Mouse (Mus musculus): ENCODE data around the gene Map4k3. TPM values are rescaled to one million over a fixed set of nuclear protein-coding genes. Genes with fewer than 3 reads are reported as not detected.
A peak's percentile ranks its signal among the peaks of the same experiment; 100 is the strongest.
"Not testable (repeated sequence)": the region's sequence is repeated elsewhere in the genome, so short reads cannot be mapped to it uniquely, and the experiment has no call there.

Gene Map4k3
- polyA plus RNA-seq, 1 experiment from 2014 or later = 31.1 TPM

DNA sequence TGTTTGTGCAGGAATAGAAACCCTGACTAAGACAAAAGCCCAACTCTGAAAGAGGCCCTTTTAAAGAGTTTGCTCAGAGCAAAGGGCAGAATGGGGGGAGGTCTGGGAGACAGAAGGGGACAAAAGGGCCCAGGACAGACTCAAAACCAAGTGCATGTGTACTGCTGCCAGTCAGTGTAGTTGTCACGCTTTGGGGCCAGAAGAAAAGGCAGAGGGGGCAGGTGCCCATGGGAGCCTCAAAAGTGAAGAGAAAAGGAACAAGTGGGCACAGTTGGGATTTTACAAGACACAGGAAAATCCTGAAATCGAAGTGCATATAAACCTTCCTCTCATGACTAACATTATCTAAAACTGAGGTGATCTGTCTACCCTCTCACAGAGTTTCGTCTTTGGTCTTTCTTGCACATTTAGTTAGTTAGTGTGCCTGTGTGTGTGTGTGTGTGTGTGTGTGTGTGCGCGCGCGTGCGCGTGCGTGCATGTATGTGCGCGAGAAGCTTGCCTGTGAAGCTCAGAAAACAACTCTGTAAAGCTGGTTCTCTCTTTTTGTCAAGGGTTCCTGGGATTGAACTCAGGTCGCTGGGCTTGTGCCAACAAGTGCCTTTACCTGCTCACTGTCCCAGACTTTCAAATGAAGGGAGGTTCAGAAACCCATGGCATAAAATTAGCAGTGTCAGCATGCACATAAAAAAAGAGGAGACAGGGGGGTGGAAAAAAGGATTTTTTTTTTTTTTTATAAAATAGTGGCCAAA is 155.9 kb downstream of the Map4k3 start:
- H3K27ac ChIP-seq = no peak overlapping the region
- 92% methylated on average over 13 of the region's 13 CpGs for WGBS
- no peak for ATAC-seq (ENCODE audit: insufficient number of reproducible peaks, low FRiP score, low TSS enrichment, low read depth)
- no peak overlapping the region for H3K4me3 ChIP-seq
- H3K4me1 ChIP-seq = 0 out of 2 replicates have a peak, but pooled peaks cover 2% of the 10 kb centered on the region
- no peaks in the 10 kb centered on the region; the same call in 1 of the 2 replicates for H3K9me3 ChIP-seq
- H3K36me3 ChIP-seq = no peaks in the 10 kb centered on the region
- no peaks in the 10 kb centered on the region for H3K27me3 ChIP-seq
- H3K9ac ChIP-seq = no peak overlapping the region
- no peak overlapping the region for H3K4me2 ChIP-seq

- no peak overlapping the region for H3K27ac ChIP-seq
- H3K4me1 ChIP-seq = no peaks in the 10 kb centered on the region
- no peak overlapping the region for H3K4me2 ChIP-seq
- H3K36me3 ChIP-seq = no peaks in the 10 kb centered on the region
- H3K9me3 ChIP-seq = no peaks in the 10 kb centered on the region; the same call in 1 of the 2 replicates
- 85% methylated on average over 4 of the region's 4 CpGs for WGBS
- H3K27me3 ChIP-seq = no peaks in the 10 kb centered on the region
- no peak for ATAC-seq (ENCODE audit: insufficient number of reproducible peaks, low FRiP score, low TSS enrichment, low read depth)
- H3K4me3 ChIP-seq = no peak overlapping the region
- H3K9ac ChIP-seq = no peak overlapping the region
Measured at GRCm38 (mm10) chr17:80571460-80571859, 156.8 kb downstream of the Map4k3 start.

- 95% methylated on average over 1 of the region's 2 CpGs for WGBS
- not testable (repeated sequence) for H3K9me3 ChIP-seq; H3K9ac ChIP-seq; H3K4me1 ChIP-seq; H3K4me3 ChIP-seq; H3K36me3 ChIP-seq; H3K27me3 ChIP-seq; ATAC-seq (ENCODE audit: insufficient number of reproducible peaks, low FRiP score, low TSS enrichment, low read depth); H3K27ac ChIP-seq; H3K4me2 ChIP-seq
Measured at GRCm38 (mm10) chr17:80569718-80570117, 158.6 kb downstream of the Map4k3 start.

DNA sequence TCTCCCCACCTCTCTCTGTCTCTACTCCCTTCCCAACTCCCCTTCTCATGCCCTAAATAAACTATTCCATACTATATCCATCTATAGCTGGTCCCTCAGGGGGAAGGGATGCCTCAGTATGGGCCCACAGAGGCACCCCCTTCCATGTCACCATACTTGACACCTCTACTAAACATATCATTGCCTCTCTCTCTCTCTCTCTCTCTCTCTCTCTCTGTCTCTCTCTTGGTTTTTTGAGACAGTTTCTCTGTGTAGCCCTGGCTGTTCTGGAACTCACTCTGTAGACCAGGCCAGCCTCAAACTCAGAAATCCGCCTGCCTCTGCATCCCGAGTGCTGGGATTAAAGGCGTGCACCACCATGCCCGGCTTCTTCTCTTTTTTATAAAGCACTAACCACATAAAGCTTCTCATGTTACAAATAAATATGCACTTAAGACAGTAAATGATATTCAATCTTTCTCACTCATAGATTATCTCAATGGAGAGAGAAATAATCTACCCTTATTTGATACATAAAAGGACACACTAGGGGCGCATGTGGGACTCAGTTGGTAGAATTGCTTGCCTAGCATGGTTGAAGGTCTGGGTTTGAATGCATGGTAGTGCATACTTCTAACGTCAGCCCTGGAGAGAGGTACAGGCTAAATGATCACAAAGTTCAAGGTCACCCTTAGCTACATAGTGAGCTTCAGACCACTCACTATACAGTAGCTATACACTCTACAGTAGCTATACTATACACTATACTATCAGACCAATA is 159.3 kb downstream of the Map4k3 start:
- Histone ChIP-seq H3K4me1 (no peaks in the 10 kb centered on the region), H3K27me3 (no peaks in the 10 kb centered on the region), H3K4me3 (no peak overlapping the region), H3K9ac (no peak overlapping the region), H3K36me3 (no peaks in the 10 kb centered on the region), H3K4me2 (no peak overlapping the region), H3K27ac (no peak overlapping the region), H3K9me3 (no peaks in the 10 kb centered on the region; the same call in 1 of the 2 replicates)
- 89% methylated on average over 6 of the region's 6 CpGs for WGBS
- ATAC-seq (ENCODE audit: insufficient number of reproducible peaks, low FRiP score, low TSS enrichment, low read depth) = no peak

GRCm38 (mm10) chr17:80568441-80568840 is 159.8 kb downstream of the Map4k3 start:
- no peaks in the 10 kb centered on the region; the same call in 1 of the 2 replicates for H3K9me3 ChIP-seq
- no peak overlapping the region for H3K9ac ChIP-seq
- no peak overlapping the region for H3K4me3 ChIP-seq
- ATAC-seq (ENCODE audit: insufficient number of reproducible peaks, low FRiP score, low TSS enrichment, low read depth) = no peak
- no peaks in the 10 kb centered on the region for H3K36me3 ChIP-seq
- no peaks in the 10 kb centered on the region for H3K27me3 ChIP-seq
- no peak overlapping the region for H3K4me2 ChIP-seq
- H3K27ac ChIP-seq = no peak overlapping the region
- no peaks in the 10 kb centered on the region for H3K4me1 ChIP-seq
- 85% methylated on average over 2 of the region's 2 CpGs for WGBS

- ATAC-seq (ENCODE audit: insufficient number of reproducible peaks, low FRiP score, low TSS enrichment, low read depth) = no peak
- H3K9me3 ChIP-seq = no peaks in the 10 kb centered on the region; the same call in 1 of the 2 replicates
- no peak overlapping the region for H3K27ac ChIP-seq
- H3K4me2 ChIP-seq = no peak overlapping the region
- 76% methylated on average over 3 of the region's 3 CpGs for WGBS
- H3K27me3 ChIP-seq = no peaks in the 10 kb centered on the region
- H3K36me3 ChIP-seq = no peaks in the 10 kb centered on the region
- no peak overlapping the region for H3K4me3 ChIP-seq
- no peaks in the 10 kb centered on the region for H3K4me1 ChIP-seq
- H3K9ac ChIP-seq = no peak overlapping the region
Measured at GRCm38 (mm10) chr17:80564611-80564924, 163.7 kb downstream of the Map4k3 start.

- not testable (repeated sequence) for H3K4me2 ChIP-seq; H3K4me3 ChIP-seq; H3K4me1 ChIP-seq; H3K27ac ChIP-seq; ATAC-seq (ENCODE audit: insufficient number of reproducible peaks, low FRiP score, low TSS enrichment, low read depth); H3K9me3 ChIP-seq; H3K27me3 ChIP-seq; H3K36me3 ChIP-seq; H3K9ac ChIP-seq
- 94% methylated on average over 27 of the region's 27 CpGs for WGBS
Measured at GRCm38 (mm10) chr17:80563762-80564610, 164.3 kb downstream of the Map4k3 start.

- H3K4me2 ChIP-seq = no peak overlapping the region
- WGBS = 73% methylated on average over 5 of the region's 5 CpGs
- H3K27me3 ChIP-seq = no peaks in the 10 kb centered on the region
- H3K4me3 ChIP-seq = no peak overlapping the region
- no peak overlapping the region for H3K27ac ChIP-seq
- H3K9ac ChIP-seq = no peak overlapping the region
- H3K36me3 ChIP-seq = no peaks in the 10 kb centered on the region
- H3K4me1 ChIP-seq = no peaks in the 10 kb centered on the region
- no peak for ATAC-seq (ENCODE audit: insufficient number of reproducible peaks, low FRiP score, low TSS enrichment, low read depth)
- H3K9me3 ChIP-seq = no peaks in the 10 kb centered on the region; the same call in 1 of the 2 replicates
Measured at GRCm38 (mm10) chr17:80562792-80563191, 165.5 kb downstream of the Map4k3 start.

- ATAC-seq (ENCODE audit: insufficient number of reproducible peaks, low FRiP score, low TSS enrichment, low read depth) = no peak
- 17% methylated on average over 12 of the region's 12 CpGs for WGBS
Measured at GRCm38 (mm10) chr17:80560669-80561401, 167.4 kb downstream of the Map4k3 start.

GRCm38 (mm10) chr17:80559745-80560144 is 168.5 kb downstream of the Map4k3 start:
- H3K9me3 ChIP-seq = no peaks in the 10 kb centered on the region
- H3K27me3 ChIP-seq = no peaks in the 10 kb centered on the region
- no peak overlapping the region for H3K27ac ChIP-seq
- H3K9ac ChIP-seq = no peak overlapping the region
- H3K4me1 ChIP-seq = no peaks in the 10 kb centered on the region
- WGBS = 79% methylated on average over 4 of the region's 4 CpGs
- no peak overlapping the region for H3K4me2 ChIP-seq
- ATAC-seq (ENCODE audit: insufficient number of reproducible peaks, low FRiP score, low TSS enrichment, low read depth) = no peak
- H3K36me3 ChIP-seq = no peaks in the 10 kb centered on the region
- no peak overlapping the region for H3K4me3 ChIP-seq

More at GRCm38 (mm10) chr17:80560669-80561401, 167.4 kb downstream of the Map4k3 start:
- H3K36me3 ChIP-seq = no peaks in the 10 kb centered on the region
- no peaks in the 10 kb centered on the region for H3K27me3 ChIP-seq
- H3K4me3 ChIP-seq = no peak overlapping the region
- peak overlapping the region; percentile 37 for H3K4me2 ChIP-seq
- H3K4me1 ChIP-seq = no peaks in the 10 kb centered on the region
- H3K9ac ChIP-seq = no peak overlapping the region
- no peak overlapping the region for H3K27ac ChIP-seq
- H3K9me3 ChIP-seq = no peaks in the 10 kb centered on the region

DNA sequence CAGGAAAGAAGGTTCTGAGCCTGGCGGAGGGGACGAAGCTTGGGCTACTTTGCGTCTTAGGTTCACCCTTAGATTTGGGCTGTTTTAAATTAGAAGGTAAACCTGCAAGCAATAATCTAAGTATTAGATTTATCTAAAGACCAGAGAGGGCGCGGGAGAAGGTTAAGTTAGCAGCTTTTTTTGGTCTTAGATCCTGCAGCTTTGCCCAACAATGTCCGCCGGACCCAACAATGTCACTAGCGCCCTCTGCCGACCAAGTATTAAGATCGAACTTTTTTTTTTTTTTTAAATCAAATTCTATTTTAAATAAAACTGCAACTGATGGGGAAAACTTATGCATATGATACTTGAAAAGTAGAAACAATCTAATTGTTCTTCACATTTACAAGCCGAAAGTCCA is 169.2 kb downstream of the Map4k3 start:
- Histone ChIP-seq H3K9ac (no peak overlapping the region), H3K4me2 (no peak overlapping the region), H3K27me3 (no peaks in the 10 kb centered on the region), H3K4me3 (no peak overlapping the region), H3K27ac (no peak overlapping the region), H3K9me3 (no peaks in the 10 kb centered on the region), H3K36me3 (no peaks in the 10 kb centered on the region), H3K4me1 (no peaks in the 10 kb centered on the region; the same call in 1 of the 2 replicates)
- no peak for ATAC-seq (ENCODE audit: insufficient number of reproducible peaks, low FRiP score, low TSS enrichment, low read depth)
- 32% methylated on average over 11 of the region's 11 CpGs for WGBS
